Mouse (Mus musculus) kidney, postnatal 0 days (tissue): ENCODE measurements around the gene Mapkapk2. TPM values are rescaled to one million over a fixed set of nuclear protein-coding genes. Genes with fewer than 3 reads are reported as not detected.

ENCODE experiments used
- ATAC-seq: fragments of 200-750 bp; cut with Nextera tagmentation; replicated peaks from 2 replicates; pipeline ENCODE4 v1.8.0; 2017; ENCODE audit warnings: low read depth, moderate number of reproducible peaks, moderate TSS enrichment, moderate library complexity; ENCODE audit not compliant: low FRiP score
- DNase-seq: peaks from one replicate; pipeline ENCODE4 v3.0.0-alpha.2; 2016; ENCODE audit warnings: low spot score
- H3K27ac ChIP-seq: fragments of 300-500 bp; sonication (generic); 2 replicates; pipeline ENCODE4 v1.5.1; 2014; ENCODE audit warnings: mild to moderate bottlenecking
- H3K27me3 ChIP-seq: fragments of 300-500 bp; sonication (generic); 2 replicates; pipeline ENCODE4 v1.6.1; 2014; ENCODE audit warnings: low read length, mixed read lengths; ENCODE audit not compliant: insufficient read depth
- H3K36me3 ChIP-seq: fragments of 300-500 bp; sonication (generic); 2 replicates; pipeline ENCODE4 v1.6.1; 2014; ENCODE audit warnings: low read length, mixed read lengths; ENCODE audit not compliant: insufficient read depth
- H3K4me1 ChIP-seq: fragments of 300-500 bp; sonication (generic); replicated peaks from 2 replicates; pipeline ENCODE4 v1.6.1; 2014; ENCODE audit warnings: antibody characterized with exemption, low read length, mixed read lengths; ENCODE audit not compliant: insufficient read depth
- H3K4me2 ChIP-seq: fragments of 300-500 bp; sonication (generic); 2 replicates; pipeline ENCODE4 v1.6.1; 2014; ENCODE audit warnings: mild to moderate bottlenecking, low read length, moderate library complexity, mixed read lengths
- H3K4me3 ChIP-seq: fragments of 300-500 bp; sonication (generic); replicated peaks from 2 replicates; pipeline ENCODE4 v1.5.1; 2014; ENCODE audit warnings: low read depth, low read length
- H3K9ac ChIP-seq: fragments of 300-500 bp; sonication (generic); 2 replicates; pipeline ENCODE4 v1.6.1; 2014; ENCODE audit warnings: low read depth, low read length
- H3K9me3 ChIP-seq: fragments of 300-500 bp; sonication (generic); replicated peaks from 2 replicates; pipeline ENCODE4 v1.6.1; 2016; ENCODE audit warnings: low read length, inconsistent platforms, mixed read lengths
- CTCF ChIP-seq: IDR thresholded peaks from 2 replicates; pipeline ENCODE4 v1.5.1; 2016; ENCODE audit warnings: antibody characterized with exemption, low read depth, mild to moderate bottlenecking, moderate library complexity
- WGBS: fragments of 180-500 bp; shearing (Covaris S2); extraction: QIAGEN DNeasy Blood & Tissue Kit; methylation state at CpG from one replicate; pipeline ENCODE4 v1.1.7; 2014; 5-methylcytosine and 5-hydroxymethylcytosine counted together
- polyA plus RNA-seq: library from polyadenylated mRNA; unstranded; fragments of >200 nt; fragmentation: Nextera tagmentation; extraction: Ambion mirVana; gene quantifications from 2 replicates; pipeline ENCODE4 v1.2.1, GENCODE M21; 2015

Mapkapk2 gene
- polyA plus RNA-seq, 1 experiment from 2014 or later, result 55.9 TPM

DNA sequence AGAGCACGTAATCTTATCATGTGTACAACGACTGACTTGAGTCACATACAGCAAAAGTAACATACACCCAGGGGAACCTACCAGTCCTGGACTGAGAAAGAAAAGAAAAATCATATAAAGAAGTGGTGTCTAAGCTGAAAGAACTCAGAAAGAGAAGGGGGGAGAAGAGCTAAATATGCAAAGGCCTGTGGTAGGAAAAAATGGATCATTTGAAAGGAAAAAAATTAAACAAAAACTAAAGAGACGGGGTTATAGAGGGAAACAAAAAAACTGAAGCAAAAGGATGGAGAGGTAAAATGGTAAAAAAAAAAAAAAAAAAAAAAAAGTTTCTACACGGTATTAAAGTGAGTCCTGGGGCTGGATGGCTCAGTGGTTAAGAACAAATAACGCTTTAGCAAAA lies 83.7 kb downstream of the Mapkapk2 start:
- TF ChIP-seq CTCF, result no peak
- WGBS, result 95% methylated on average over 5 of the region's 5 CpGs
- Histone ChIP-seq H3K4me1 (no peaks in the 10 kb centered on the region), H3K9ac (no peak overlapping the region), H3K36me3 (no peaks in the 10 kb centered on the region), H3K9me3 (no peaks in the 10 kb centered on the region), H3K4me2 (no peak overlapping the region), H3K27ac (no peak overlapping the region), H3K27me3 (no peaks in the 10 kb centered on the region), H3K4me3 (no peak overlapping the region)
- ATAC-seq, result no peak
- DNase-seq, result no peak

DNA sequence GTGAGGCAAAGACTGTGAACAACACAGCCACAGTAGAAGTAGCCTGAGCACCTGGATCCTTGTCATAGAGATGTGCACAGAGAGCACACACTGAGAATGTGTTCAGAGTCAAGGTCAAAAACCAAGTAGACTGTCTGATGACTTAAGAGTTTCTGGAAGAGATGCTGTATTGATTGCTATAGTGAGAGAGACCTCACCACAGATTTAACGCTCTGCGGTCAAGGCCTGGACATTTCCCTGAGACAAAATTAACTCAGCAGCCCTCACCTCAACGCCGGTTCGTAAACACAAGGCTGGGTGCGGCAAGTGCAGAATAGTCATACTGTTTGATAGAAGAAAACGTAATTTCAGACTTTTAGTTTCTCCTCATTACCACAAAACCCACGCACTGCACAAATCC lies 85.1 kb downstream of the Mapkapk2 start:
- H3K4me3 ChIP-seq, result no peak overlapping the region
- no peaks in the 10 kb centered on the region for H3K4me1 ChIP-seq
- no peak overlapping the region for H3K27ac ChIP-seq
- ATAC-seq (no peak), DNase-seq (no peak)
- H3K4me2 ChIP-seq, result no peak overlapping the region
- 90% methylated on average over 8 of the region's 8 CpGs for WGBS
- H3K27me3 ChIP-seq, result no peaks in the 10 kb centered on the region
- no peak for TF ChIP-seq CTCF
- H3K9me3 ChIP-seq, result no peaks in the 10 kb centered on the region
- H3K9ac ChIP-seq, result no peak overlapping the region
- H3K36me3 ChIP-seq, result no peaks in the 10 kb centered on the region

DNA sequence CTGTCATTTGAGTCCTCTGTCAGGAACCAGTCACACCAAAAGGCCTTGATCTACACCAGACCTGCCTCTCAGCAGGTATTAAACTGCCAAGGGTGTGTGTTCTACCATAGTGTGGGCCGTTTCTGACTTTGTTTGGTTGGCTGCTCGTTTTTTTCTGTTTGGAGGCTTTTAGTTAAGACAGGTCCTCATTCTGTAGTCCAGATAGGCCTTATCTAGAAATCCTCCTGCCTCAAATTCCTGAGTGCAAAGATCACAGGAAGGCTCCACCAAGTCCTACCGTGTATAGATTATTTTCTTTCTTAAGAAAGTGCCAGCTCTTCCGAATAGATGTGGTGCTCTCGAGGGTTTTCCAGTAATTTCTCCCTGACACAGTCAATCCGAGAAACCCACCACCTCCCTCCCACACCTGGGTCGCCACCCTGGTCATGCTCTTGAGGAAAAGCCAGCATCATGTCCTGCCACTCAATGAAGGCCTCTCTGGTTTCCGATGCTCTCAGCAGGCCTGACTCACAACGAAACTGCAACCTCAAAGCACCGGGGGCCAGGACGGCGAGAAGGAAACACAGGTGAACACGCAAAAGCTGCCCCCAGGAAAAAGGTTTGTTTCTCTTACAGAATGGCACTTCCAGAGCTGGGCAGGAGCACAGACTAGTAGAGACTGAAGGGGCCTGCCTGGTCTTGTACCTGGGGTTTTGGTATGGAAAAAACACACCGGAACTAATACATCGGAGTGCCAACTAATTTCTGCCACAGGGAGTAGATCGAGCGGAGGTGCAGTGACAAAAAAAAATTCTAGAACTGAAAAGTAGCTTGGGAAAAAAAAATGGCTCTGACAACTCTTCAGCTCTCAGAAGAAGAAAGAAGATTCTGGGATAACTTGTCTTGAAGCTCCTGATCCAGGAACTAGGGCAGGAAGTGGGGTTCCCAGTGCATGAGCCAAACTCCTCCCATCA lies 87.1 kb downstream of the Mapkapk2 start:
- Histone ChIP-seq H3K4me1 (no peaks in the 10 kb centered on the region), H3K9me3 (no peaks in the 10 kb centered on the region), H3K27ac (no peak overlapping the region), H3K4me2 (no peak overlapping the region), H3K36me3 (no peaks in the 10 kb centered on the region), H3K9ac (no peak overlapping the region), H3K4me3 (no peak overlapping the region), H3K27me3 (no peaks in the 10 kb centered on the region)
- ATAC-seq, result no peak
- WGBS, result 71% methylated on average over 17 of the region's 17 CpGs
- no peak for TF ChIP-seq CTCF
- no peak for DNase-seq

DNA sequence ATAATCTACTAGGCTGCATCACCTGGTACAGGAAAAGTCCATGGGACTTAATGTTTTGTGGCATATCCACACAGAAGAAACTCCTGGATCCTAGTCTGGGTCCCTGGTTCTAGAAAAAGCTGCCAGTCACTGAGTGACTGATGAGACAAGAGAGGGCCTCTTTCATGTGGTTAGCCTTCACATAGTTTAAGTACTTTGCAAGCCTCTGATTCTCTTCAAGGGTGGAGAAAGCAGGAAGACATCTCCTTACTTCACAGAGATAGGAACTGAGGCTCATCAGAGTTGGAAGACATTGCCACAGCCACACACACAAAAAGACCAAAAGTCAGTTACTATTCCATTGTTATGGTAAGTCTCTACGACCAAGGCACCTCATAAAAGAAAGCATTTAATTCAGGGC lies 91.6 kb downstream of the Mapkapk2 start:
- WGBS, result 68% methylated on average over 1 of the region's 1 CpGs
- no peak for TF ChIP-seq CTCF

More for the DNA sequence above, 91.6 kb downstream of the Mapkapk2 start:
- Histone ChIP-seq H3K27ac (no peak overlapping the region), H3K27me3 (no peaks in the 10 kb centered on the region), H3K9ac (no peak overlapping the region), H3K9me3 (no peaks in the 10 kb centered on the region), H3K4me1 (no peaks in the 10 kb centered on the region), H3K4me2 (no peak overlapping the region), H3K36me3 (no peaks in the 10 kb centered on the region), H3K4me3 (no peak overlapping the region)
- DNase-seq (no peak), ATAC-seq (no peak)

Other genes starting within 250 kb of the Mapkapk2 start
- 0.24 and 0.46 TPM in 2 replicates for gene Fcmr, start 232.2 kb downstream of the Mapkapk2 start, polyA plus RNA-seq
- gene Il24, start 210.4 kb downstream of the Mapkapk2 start, polyA plus RNA-seq, result not detected in 2 replicates
- not detected in 2 replicates for gene Il20, start 186.4 kb downstream of the Mapkapk2 start, polyA plus RNA-seq
- 0.18 TPM in 1 of 2 replicates, not detected in the other for gene Il19, start 157.7 kb downstream of the Mapkapk2 start, polyA plus RNA-seq
- 0.14 TPM in 1 of 2 replicates, not detected in the other for gene Il10, start 78.0 kb downstream of the Mapkapk2 start, polyA plus RNA-seq
- gene Dyrk3, start 40.5 kb upstream of the Mapkapk2 start, polyA plus RNA-seq, result 5.2 and 5.8 TPM in 2 replicates
- gene Eif2d, start 55.4 kb upstream of the Mapkapk2 start, polyA plus RNA-seq, result 49.1 and 53.0 TPM in 2 replicates
- gene Rassf5, start 147.4 kb upstream of the Mapkapk2 start, polyA plus RNA-seq, result 3.4 and 3.8 TPM in 2 replicates
- gene Ikbke, start 181.8 kb upstream of the Mapkapk2 start, polyA plus RNA-seq, result 3.0 TPM in 2 replicates